Mouse (Mus musculus) kidney, postnatal 14 days (tissue): ENCODE measurements around the gene Rcc1l.

Experiments
- DNase-seq: peaks from one replicate; pipeline ENCODE4 v3.0.0; 2022; ENCODE audit warnings: mixed read lengths

Gene Rcc1l

DNA sequence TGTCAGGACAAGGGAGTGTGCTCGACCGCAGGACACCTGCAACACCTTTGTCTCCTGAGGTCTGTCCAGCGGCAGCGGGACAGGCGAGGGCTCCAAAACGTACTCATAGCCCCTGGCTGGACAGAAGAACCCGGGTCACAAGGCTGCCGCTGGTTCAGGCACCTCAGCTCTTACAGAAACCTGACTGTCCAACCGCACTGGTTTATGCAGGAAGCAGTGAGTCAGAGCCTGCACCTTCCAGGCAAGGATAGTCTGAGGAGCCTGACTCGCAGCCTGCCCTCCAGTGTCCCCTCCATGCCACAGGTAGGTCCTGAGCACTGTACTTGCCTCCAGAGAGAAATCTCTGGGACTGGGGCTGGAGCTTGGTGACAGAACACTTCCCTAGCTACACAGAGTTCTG lies 7.3 kb downstream of the Rcc1l start:
- no peak for DNase-seq

DNA sequence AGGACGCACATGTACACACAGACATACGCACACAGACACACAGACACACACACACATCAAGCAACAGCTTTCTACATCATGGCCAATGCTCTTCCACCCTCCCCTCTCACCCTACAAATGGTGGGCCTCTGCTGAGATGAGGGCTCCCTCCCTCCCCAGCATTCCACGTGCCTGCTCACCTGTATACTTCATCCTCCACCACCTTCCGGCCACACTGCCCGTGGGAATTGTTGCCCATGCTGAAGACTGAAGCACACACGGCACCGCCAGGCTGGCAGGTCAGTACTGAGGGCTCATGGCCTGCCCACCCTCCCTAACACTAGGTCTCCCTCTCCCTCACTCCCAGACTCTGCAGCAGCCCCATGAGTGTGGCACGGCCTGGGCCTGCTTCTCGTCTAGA lies 8.5 kb downstream of the Rcc1l start:
- peak; percentile 32 for DNase-seq

DNA sequence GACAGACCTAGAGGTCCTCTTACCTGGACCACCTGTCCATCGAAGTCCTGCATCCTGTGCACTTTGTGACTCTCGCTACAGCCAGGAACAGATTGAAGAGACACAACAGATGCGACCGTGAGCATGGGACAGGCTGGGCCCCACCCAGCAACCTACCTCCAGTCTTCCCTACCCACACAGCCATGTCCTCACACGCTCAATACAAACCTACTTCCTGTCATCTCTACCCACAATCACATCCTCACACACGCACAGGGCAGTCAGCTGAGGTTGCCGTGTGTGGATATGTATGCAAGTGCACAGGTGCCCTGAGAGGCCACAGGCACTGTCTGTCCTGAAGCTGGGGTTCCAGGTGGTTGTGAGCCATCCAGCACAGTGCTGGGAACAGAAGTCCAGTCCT lies 9.9 kb downstream of the Rcc1l start:
- no peak for DNase-seq

DNA sequence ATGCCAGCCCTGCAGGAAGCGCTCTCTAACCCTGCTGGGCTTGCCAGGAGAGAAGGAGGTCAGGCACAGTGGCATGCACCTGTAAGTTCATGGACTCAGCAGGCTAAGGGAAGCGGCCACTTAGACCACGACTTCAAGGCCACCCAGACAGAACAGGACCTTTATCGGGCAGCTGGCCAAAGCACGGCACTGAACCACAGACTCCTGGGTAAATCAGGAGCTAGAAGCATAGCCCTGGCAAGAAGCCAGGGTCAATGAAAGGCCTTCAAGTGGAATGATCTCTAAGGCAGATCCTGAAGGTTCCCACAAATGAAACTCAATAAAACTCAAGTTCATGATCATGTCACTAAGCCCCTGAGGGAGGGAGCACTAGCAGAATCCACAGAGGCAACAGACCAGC lies 11.9 kb downstream of the Rcc1l start:
- DNase-seq, result peak; percentile 83

DNA sequence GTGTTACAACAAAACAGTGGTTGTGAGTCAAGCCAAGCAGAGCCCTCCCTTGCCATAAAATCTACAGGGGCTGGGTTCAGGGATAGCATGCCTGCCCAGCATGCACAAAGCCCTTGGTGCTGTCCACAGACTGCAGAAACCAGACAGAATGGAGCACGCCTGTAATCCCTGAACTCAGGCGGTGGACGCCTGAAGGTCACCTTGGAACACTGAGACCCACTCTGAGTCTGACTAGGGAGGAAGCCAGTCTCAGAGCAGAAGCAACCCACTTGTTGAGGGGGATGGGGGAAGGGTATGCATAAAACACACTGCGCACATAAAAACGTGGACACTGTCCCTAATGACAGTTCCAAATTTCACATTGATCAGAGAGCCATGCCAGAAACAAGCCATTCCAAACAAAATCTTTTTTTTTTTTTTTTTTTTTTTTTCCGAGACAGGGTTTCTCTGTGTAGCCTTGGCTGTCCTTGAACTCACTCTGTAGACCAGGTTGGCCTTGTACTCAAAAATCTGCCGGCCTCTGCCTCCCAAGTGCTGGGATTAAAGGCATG lies 20.6 kb downstream of the Rcc1l start:
- no peak for DNase-seq

DNA sequence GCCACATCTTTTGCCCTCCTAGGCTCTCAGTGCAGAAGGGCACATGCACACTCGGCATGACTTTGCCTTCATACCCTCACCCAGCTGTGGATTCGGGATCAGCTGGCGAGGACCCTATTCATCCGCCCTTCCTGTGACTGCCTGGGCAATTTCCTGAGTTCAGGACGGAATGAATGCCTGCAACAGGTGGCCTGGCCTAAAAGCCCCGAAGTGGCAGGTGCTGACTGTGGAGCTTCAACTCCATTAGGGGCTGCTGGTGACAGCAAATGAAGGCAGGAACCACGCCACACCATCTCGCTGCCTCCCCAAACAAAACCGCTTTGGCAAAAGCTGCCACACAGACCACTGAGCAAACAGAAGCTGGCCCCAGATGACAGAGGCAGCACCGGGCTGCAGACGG lies 24.7 kb downstream of the Rcc1l start:
- no peak for DNase-seq

DNA sequence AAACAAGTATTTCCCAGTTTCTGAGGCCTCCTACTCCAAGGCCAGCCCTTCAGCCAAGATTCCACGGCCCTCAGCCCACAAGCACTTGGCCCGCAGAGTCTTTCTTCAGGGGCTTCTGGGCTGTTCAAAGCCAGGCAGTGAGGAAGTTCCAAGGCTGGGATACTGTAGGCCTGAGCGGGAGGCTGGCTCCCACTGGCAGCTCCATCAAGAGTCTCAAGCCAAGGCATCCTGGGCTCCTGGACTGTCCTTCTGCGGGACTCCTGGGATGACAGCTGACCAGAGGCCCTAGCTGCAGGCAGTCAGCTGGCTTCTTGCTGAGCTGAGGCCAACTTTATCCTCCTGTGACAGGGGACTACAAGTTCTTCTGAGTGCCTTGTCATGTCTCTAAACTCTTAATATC lies 28.4 kb downstream of the Rcc1l start:
- DNase-seq, result no peak

DNA sequence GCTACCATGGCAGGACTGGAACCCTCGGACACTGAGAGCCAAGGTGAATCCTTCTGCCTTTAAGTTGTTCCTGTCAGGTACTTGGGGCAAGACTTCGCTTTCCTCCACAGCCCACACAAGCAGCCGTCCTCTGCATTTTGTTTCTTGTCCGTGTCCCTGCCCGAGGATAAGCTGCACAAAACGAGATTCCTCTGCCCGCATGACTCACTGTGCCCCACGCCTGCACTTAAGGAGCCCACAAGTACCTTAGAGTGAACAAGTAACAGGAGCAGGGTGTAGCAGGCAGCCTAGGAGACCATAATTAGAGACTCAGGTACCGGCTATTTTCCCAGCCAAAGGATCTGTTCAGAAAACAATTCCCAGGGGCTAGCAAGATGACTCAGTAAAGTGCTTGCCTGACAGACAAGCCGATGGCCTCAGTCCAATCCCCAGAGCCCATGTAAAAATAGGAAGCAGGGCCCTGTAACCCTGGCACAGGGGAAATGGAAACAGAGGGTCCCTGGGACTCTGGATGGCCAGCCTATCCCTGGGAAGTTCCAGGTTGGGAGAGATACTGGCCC lies 29.3 kb downstream of the Rcc1l start:
- no peak for DNase-seq

DNA sequence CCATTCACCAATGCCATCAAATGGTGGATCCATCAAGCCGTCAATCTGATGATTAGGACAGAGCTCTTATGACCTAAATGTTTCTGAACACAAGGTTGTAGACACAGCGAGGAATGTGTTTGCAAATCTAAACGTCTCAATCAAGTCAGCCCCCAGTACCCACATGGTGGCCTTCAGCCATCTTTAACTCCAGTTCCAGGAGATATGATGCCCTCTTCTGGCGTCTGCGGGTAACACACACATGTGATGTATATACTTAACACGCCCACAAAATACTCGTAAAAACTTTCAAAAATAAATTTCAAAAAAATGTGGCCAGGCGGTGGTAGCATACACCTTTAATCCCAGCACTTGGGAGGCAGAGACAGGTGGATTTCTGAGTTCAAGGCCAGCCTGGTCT lies 31.6 kb downstream of the Rcc1l start:
- no peak for DNase-seq

DNA sequence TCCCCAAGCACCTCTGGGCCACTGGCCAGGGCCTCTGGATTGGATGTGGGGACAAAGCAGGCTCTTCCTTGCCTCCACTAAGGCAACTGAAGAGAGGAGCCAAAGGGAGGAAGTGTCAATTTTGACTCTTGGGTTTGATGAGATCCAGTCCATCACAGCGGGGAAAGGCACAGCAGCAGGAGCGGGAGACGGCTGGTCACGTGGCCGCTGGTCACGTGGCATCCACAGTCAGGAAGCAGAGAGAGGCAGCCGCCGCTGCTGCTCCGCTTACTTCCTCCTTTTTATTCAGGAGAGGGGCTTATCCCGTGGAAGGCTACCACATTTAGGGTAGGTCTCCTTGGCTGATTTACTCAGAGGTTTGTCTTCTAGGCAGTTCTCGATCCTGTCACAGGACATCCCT lies 34.2 kb downstream of the Rcc1l start:
- DNase-seq, result no peak

DNA sequence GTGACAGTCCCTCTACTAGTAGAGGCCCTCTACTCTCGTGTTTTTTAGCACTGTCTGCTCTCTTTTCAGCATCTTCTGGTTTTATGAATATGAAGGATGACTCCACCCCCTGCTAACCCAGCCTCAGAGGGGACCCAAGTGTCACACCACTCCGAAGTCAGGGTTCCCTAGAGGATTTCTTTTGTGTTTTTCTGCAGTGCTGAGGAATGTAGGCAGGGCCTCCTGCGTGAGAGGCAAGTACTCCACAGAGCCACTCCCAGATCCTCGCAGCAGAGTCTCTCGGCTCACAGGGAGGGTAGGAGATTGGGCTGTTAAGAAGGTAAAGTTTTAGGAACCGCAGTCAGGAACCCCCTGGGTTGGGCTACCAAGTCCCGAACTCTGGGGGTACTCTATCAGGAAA lies 35.3 kb downstream of the Rcc1l start:
- no peak for DNase-seq

DNA sequence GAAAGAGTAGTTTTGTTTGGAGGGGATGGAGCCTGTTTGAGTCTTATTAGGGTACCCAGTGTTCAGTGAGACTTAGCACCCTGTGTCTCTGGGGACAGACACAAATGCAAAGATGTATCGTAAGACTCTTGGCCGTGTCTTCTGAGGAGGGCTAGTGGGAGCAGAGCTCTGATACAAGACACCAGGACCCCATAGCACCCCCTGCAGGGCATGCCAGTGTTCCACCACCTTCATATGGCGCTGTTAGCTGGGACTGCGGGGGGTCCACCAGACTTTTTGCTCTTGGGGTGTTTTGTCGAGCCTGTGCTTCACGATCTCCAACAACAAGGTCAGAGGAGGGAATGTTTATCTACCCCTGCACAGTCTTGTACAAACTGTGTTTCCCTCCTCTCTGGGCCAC lies 37.1 kb downstream of the Rcc1l start:
- DNase-seq, result no peak

DNA sequence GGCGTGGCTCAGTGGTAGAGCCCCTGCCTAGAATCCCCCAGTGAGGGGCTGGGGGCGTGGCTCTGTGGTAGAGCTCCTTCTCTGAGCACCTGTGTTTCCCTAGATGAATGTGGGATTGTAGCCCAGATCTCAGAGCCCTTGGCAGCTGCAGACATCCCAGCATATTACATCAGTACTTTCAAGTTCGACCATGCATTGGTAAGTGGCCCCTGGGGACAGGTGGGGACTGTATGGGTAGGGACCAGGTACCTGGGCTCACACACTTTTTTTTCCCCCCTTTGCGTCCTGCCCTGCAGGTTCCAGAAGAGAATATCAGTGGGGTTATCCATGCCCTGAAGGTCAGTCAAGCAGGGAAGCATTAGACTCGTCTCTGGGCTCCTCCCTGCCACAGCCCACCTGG lies 38.6 kb downstream of the Rcc1l start:
- DNase-seq, result no peak

DNA sequence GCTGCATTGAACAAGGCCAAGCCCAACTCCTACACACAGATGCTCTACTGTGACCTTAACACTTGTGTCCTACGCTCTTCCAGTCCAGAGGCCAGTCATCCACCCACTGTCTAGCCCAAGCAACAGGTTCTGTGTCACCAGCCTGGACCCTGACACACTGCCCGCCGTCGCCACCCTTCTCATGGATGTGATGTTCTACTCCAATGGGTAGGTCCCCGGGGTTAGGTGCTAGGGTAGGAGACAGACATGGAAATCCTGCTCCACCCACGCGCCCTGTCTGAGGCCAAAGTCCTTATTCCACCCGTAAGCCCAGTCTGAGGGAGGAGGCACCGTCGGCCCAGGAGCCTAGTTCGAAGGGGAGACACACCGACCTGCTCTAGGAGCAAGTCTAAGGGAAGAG lies 40.6 kb downstream of the Rcc1l start:
- DNase-seq, result no peak

DNA sequence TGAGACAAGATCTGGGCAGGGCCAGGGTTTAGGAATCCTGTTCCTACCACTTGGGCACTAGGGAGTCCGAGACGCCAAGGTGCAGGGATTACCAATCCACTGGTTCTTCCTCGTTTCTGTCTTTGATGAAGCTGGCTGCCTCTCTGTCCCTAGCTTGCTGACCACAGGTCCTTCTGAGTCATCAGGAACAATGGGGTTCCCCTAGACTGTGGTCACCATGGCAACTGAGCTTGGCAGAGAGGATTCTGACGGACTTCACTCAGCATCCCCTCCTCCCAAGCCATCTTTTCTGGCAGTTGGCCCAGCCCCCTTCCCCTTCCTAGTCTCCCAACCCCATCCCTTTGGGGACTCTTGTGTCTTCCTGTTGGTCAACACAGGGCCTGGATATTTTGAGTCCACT lies 45.0 kb downstream of the Rcc1l start:
- no peak for DNase-seq

DNA sequence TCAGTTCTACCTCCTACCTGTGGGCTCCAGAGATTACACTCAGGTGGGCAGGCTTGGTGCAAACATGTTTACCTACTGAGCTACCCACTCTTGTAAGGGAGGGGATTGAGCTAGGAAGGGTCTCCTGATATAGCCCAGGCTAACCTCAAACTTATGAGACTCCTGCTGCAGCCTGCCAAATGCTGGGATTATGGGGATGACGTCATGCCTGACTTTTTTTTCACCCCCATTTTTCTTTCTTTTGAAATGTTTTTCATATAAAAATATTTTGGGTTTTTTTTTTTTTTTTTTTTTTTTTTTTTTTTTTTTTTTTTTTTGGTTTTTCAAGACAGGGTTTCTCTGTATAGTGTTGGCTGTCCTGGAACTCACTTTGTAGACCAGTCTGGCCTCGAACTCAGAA lies 50.3 kb downstream of the Rcc1l start:
- no peak for DNase-seq

DNA sequence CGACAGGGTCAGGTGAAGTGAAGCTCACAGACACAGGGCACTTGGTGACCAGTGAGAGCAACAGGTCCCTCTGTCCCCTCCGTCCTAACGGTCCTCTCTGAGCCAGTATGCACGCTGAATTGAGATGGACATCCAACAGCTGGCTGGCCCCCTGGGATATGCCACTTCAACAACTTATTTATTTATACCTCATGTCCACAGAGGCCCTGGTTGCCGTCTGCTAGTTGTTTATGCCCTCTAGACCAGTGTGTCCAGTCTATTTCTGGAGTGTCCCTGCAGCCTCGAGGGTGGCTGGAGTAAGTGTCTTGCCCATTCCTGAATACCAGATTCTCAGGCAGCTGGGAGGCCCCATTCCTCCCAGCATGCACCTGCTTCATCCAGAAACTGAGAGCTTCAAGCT lies 52.7 kb downstream of the Rcc1l start:
- no peak for DNase-seq

DNA sequence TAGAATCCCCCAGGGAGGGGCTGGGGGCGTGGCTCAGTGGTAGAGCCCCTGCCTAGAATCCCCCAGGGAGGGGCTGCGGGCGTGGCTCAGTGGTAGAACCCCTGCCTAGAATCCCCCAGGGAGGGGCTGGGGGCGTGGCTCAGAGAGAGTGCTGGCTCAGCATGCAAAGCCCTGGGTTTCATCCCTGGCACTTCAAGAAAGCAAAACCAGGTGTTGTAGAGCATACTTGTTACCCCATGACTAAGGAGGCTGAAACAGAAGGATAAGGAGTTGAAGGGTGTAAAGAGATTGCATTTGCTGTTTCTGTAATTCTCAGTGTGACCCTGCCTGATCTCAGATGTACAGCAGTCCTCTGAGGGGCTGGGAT lies 54.7 kb downstream of the Rcc1l start:
- DNase-seq, result no peak

DNA sequence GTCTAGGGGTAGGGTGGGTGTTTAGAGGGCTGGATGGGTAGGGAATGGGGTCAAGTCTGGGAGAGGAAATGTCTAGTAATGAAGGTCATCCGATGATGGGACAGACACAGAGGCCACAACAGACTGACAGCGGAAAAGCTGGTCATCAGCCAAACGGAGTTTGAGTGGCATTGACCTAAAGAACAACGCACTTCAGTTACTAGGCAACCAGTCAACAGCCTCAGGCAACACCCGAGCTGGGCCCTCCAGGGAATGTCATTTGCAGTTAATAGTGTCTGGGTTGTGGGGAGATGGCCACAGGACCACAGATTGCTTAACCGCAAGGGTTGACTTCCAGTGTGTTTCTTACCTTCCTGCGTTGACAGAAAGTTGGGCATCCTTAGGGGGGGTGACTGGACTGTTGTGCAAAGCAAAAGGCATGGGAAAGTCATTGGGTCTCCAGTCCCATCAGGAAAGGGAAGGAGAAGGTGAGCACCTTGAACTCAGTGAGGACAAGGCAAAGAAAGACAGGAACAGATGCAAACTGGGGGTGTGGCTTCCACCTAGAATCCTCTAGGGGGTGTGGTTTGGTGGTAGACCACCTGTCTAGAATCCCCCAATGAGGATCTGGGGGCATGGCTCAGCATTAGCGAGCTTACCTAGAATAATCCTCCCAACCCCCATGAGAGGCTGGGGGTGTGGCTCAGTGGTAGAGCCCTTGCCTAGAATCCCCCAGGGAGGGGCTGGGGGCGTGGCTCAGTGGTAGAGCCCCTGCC lies 55.3 kb downstream of the Rcc1l start:
- DNase-seq, result no peak

DNA sequence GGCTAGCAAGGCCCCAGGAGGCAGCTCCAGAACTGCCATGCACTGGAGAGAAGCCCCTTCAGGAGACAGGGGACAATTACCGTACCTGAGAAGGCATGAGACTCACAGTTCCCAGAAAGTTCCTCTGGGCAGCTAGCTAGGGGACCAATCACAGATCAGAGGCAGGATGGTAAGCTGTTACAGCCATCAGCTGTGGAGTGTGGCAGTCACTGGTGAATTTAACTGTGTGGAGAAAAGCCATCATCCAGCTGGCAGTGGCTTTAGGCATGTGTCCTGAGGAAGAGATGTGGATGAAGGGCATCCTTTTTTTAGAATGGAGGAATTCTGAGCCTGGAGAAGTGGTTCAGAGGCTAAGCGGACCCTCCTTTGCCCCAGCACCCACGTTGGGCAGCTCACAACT lies 56.4 kb downstream of the Rcc1l start:
- DNase-seq, result no peak

DNA sequence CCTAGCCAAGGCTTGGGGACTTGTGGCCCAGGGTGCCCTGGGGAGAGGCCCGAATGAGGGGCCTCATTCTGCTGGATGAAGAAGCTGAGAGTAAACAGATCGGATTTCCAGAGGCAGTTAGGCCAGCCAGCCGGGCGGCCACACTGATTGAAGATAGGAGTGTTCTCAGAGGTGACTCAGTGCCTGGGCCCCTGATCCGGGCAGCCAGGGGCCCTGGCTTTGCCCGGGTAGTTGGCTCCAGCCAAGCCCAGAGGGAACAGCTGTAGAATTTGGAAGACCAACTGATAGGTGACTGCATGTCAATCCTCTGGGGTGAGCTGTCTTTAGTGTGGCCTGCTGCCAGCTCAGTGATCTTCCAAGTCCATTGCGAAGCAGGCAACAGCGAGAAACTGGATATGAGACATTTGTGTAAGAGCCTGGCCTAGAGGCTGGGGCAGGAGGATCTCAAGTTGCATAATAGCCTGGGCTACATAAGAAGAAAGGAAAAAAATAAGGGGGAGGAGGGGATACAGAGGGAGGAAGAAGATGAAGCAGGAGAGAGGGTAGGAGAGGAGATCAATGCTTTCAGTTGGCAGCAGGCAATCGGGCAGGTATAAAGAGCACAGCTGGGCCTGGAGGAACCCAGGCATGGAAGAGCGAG lies 57.0 kb downstream of the Rcc1l start:
- no peak for DNase-seq

DNA sequence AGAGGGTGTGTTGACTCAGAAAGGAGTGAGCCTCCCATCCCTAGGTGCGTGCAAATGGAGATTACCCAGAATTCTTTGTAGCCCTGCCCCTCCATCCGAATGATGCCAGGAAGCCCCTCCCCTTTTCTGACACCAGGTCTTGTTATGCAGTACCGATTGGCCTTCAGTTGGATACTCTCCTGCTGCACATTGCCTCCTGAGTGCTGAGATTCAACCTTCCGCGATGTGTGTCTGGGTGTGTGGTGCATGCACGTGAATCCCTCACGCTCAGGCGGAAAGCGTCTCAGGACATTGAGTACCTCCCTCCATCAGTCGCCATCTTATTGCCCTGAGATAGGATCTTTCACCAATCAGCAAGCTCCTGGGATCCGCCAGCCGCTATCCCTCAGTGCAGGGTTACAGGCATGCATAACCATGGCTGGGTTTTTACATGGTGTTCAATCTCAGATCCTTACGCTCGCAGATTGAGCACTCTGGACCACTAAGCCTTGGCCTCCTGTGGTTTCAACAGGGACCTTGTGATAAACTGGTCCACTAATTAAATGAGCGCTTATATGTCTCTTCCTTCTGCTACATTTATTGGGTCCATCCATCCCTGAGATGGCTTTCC lies 57.7 kb downstream of the Rcc1l start:
- DNase-seq, result no peak

DNA sequence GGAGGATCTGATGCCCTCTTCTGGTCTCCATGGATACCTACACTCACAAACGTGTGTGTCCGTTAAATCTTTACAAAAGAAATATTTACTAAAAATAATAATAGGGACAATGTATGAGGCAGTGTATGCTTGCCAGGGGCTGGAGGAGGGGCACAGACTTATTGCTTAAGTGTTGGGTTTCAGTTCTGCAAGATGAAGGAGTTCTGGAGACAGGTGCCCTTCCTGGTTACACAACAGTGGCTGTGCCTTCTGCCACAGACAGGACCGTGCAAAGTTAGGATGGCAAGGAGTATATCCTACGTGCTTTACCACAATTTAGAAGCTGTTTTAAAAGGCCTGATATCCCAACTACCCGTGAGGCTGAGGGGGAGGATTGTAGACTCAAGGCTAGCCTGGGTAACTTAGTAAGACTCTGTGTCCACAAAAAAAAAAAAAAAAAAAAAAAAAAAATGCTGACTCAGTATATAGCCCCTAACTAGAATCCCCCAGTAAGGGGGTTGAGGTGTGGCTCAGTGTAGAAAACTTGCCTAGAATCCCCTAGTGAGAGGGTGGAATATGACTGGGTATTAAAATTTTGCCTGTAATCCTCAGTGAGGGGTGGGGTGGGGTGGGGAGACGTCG lies 60.8 kb downstream of the Rcc1l start:
- DNase-seq, result no peak

DNA sequence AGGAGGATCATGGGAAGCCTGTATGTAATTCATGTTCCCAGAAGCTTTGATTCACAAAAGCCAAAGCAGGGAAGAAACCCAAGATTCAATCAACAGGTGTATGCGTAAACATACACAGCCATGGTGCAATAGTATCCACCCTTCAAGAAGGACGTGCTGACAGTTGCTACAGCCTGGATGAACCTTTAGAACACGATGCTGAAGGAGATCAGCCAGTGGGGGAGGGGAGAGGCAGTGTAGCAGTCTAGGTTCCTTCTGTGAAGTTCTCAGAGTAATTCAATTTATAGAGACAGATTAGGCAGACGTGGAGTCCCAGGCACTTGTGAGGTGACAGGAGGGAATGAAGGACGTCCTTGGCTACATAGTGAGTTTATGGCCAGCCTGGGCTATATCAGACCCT lies 61.6 kb downstream of the Rcc1l start:
- DNase-seq, result no peak
